Mouse (Mus musculus) heart, adult 18-20 months (tissue): ENCODE measurements at regions not wholly inside any gene's neighbourhood (a gene's known extent, or its start where the extent isn't known, plus 50 kb on each side); places are given as distances from the start of the nearest gene placed in this dataset.
A peak's percentile ranks its signal among the peaks of the same experiment; 100 is the strongest.

Experiments used
- DNase-seq, 2 experiments: peaks; one replicate each; pipeline ENCODE4 v3.0.0; 2021 to 2022; ENCODE audit warnings: mixed read lengths in 1 of 2

GRCm38 (mm10) chr15:25536451-25537334 is 85.6 kb upstream of the Myo10 start:
- DNase-seq: no peak

- DNase-seq: peak in 1 of 2 experiments; percentile 15
Measured at GRCm38 (mm10) chr15:25539344-25540176, 82.8 kb upstream of the Myo10 start.

GRCm38 (mm10) chr15:25542382-25542781 is 79.9 kb upstream of the Myo10 start:
- peak in 1 of 2 experiments; percentile 53 for DNase-seq

GRCm38 (mm10) chr15:25546185-25546584 is 76.1 kb upstream of the Myo10 start:
- DNase-seq: peak in 1 of 2 experiments; percentile 21

- DNase-seq: no peak
Measured at GRCm38 (mm10) chr15:25550269-25551054, 71.9 kb upstream of the Myo10 start.

- DNase-seq: peak in 1 of 2 experiments; percentile 18
Measured at GRCm38 (mm10) chr15:25554945-25555344, 67.4 kb upstream of the Myo10 start.

GRCm38 (mm10) chr15:25555852-25556251 is 66.5 kb upstream of the Myo10 start:
- no peak for DNase-seq

- no peak for DNase-seq
Measured at GRCm38 (mm10) chr15:25557566-25557965, 64.8 kb upstream of the Myo10 start.

- DNase-seq: peak; percentile 34 to 53
Measured at GRCm38 (mm10) chr15:25558240-25558639, 64.1 kb upstream of the Myo10 start.

- DNase-seq: no peak
Measured at GRCm38 (mm10) chr15:25563641-25564040, 58.7 kb upstream of the Myo10 start.

GRCm38 (mm10) chr15:25572495-25572894 is 49.8 kb upstream of the Myo10 start:
- DNase-seq: no peak
